Mouse (Mus musculus): ENCODE results near the gene Herpud1.

GRCm38 (mm10) chr8:94376176-94376575, 10.1 kb upstream of the Herpud1 start:
- TF ChIP-seq POLR2A (IDR thresholded peaks at IDR 0.05; ENCODE audit: extremely low read depth, insufficient read depth, low read length): no peak
- TF ChIP-seq CTCF (IDR thresholded peaks at IDR 0.05; ENCODE audit: low read depth, low read length): no peak

All from liver, adult 2 months (tissue).